Mouse (Mus musculus) C2C12 (cell line): ENCODE measurements around the gene Hoxa5.

ENCODE experiments used
- CTCF ChIP-seq: IDR thresholded peaks from one replicate; pipeline ENCODE4 v1.5.1; 2011; ENCODE audit not compliant: control insufficient read depth, insufficient read depth, insufficient read length
- MAX ChIP-seq: IDR thresholded peaks from one replicate; pipeline ENCODE4 v1.6.1; 2011; ENCODE audit warnings: mild to moderate bottlenecking, control low read depth
- MYOD1 ChIP-seq: IDR thresholded peaks from one replicate; pipeline ENCODE4 v1.6.1; 2011; ENCODE audit warnings: low read depth; ENCODE audit not compliant: control insufficient read depth, insufficient read length

DNA sequence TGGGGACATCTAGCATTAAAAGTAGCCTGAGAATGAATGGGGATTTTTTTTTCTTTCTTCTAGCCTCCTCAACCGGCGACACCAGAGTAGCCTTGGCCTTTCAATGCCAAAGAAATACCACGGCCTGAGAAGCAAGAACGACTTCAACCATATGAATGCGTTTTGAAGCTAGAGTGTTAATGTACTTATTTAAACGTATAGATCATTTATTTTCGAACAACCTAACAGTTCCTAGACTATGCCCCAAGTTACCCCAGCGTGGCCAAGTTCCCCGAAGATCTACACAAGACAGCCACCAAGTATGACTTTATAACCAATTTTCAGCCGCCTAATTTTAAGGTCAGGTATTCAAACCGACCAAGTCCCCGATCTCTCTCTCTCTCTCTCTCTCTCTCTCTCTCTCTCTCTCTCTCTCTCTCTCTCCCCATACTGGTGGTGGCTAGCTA, 16.5 kb upstream of the Hoxa5 start:
- no peak for TF ChIP-seq CTCF
- no peak for TF ChIP-seq MYOD1
- no peak for TF ChIP-seq MAX
